Mouse (Mus musculus): ENCODE measurements around the gene Lingo2.

Lingo2 gene

DNA sequence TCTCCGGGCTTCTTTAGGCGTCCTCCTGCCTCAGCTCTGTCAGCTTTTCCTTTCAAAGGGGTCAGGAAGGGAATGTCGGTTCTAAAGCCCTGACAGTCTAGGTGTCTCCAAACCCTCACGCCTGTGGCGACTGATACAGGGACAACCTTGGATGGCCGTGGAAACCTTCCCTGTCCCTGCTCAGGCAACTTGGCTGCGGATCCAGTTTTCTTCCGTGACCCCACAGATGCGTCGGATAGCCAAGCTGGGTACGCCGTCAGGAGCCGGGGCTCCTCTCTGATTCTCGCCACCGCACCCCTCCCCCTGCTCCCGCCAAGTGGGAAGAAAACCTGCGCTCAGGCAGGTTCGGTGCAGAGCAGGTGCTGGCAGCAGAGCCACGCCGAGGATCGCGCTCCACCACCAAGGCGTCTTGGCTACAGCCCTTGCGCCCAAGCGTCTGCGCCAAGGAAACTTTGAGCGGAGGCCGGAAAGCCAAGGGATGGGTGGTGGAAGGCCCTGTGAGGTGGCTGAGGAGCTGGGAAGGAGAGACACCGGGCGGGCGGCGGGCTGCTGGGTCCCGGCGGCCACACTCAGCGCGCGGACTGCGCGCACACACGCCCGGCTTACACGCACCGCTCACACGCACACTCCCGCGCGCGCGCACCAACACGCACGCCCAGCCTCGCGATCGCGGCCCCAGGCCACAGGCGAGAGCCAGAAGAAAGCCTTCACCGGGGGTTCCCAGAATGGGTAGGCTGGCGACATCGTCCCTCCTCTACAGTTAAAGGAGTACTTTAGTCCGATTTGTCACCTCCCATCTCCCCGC is at the start of gene Lingo2:
Lingo2 (minus strand) TSS at position 598 of the 805 bp plus-strand sequence.
- DNase-seq, result peak; percentile 22

DNA sequence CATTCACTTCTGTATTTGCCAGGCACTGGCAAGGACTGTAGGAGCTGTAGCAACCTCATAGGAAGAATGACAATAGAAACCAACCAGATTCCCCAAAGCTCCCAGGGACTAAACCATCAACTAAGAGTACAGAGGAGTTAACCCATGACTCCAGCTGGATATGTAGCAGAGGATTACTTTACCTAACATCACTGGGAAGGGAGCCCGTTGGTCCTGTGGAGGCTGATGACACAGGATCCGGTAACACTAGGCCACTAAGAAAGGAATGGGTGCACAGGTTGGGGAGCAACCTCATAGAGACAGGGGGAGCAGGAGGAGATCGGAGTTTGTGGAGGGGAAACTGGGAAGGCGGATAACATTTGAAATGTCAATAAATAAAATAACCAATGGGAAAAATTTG is 21.8 kb upstream of the Lingo2 start:
- DNase-seq, result no peak

- DNase-seq, result peak; percentile 6
Measured at GRCm38 (mm10) chr4:36952431-36953429, 1.2 kb upstream of the Lingo2 start.

GRCm38 (mm10) chr4:36951955-36952215 is 338 bp upstream of the Lingo2 start:
- no peak for DNase-seq

GRCm38 (mm10) chr4:36950790-36951149 is 777 bp downstream of the Lingo2 start:
- DNase-seq, result peak; percentile 8

GRCm38 (mm10) chr4:36950021-36950751 is 1.4 kb downstream of the Lingo2 start:
- peak; percentile 57 for DNase-seq

DNA sequence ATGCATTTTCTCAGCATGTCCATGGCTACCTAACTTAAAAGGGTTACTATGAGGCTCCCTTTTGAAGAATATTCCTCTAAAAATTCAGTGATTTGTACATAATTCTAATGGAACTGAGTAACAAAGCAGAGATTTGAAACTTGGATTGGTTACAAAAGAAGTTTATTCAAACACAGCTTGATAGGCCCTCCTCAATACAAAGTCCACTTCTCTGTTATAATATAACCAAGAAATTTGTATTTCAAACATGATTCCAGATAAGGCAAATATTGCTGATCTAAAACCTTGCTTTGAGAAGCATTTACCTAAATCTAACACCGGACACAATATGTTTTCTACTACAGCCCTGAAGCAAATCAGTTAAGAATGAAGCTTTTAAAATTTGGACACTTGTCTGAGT is 60.7 kb downstream of the Lingo2 start:
- no peak for DNase-seq

- DNase-seq, result no peak
Measured at GRCm38 (mm10) chr4:36890365-36890764, 61.2 kb downstream of the Lingo2 start.

GRCm38 (mm10) chr4:36874781-36875180 is 76.8 kb downstream of the Lingo2 start:
- peak; percentile 10 for DNase-seq

DNA sequence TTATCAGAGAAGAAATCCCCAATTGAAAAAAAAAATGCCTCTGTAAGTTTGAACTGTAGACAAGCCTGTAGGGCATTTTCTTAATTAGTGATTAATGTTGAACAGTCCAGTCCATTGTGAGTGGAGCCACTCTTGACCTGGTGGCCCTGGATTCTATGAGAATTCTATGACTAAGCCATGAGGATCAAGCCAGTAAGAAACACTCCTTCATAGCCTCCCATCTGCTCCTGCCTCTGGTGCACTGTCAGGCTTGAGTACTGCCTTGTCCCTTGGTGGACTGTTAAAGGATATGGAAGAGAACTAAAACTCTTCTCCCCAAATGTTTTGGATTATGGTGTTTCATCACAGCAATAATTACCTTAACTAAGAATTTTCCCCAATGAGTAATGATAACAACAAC is 126.6 kb downstream of the Lingo2 start:
- DNase-seq, result no peak

- peak; percentile 32 for DNase-seq
Measured at GRCm38 (mm10) chr4:36821914-36822313, 129.6 kb downstream of the Lingo2 start.

DNA sequence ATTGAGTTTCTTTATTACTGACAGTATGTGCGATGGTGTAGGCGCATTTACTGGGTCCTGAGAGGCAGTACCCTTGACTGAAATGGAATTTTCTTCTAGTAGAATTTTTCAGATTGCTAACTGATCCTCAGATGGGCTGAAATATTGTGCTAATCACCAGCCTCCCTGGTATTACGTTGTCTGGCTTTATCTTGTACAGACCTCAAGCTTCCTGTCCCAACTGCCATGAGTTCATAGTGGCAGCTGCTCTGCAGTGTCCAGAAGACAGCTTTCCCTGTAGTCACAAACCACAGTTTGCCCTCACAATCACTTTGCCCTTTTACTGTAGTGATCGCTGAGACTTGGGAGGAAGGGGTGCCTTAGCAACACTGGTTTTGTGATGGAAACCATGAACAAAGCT is 176.5 kb downstream of the Lingo2 start:
- no peak for DNase-seq

DNA sequence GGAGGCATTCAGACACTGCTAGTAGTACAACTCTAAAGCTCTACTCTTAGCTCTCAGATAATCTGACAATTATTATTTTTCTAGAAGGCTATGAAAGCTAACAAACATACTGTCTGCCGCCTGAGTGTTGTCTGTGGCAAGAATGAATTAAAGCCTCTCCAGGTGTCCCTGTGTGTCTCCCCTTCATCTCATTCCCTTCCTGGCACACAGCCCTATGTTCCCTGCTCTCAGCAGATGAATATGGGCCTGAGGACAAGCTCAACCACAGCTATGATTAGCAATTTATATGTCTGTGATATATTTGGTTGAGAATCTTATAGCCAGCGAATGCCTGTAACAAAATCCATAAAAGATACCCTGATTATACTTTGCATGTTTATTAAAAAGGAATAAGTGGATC is 220.9 kb downstream of the Lingo2 start:
- no peak for DNase-seq

DNA sequence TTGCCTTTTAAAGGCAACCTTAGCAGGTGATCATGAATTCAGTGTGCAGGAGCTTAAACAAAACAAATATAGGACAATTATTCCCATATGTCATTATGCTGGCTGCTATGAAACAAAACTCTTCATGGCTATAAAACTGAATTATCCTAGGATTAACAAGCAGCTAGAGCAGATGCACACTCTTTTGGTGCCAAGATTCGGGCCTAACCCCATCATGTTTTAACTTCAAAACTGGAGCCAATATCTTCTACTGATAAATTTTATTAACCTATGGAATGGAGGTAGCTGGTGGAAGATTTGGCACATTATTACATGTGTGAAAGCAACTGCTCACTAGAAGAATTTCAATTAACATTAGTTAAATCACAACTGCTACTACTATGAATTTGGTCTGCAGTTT is 235.1 kb downstream of the Lingo2 start:
- peak; percentile 9 for DNase-seq

DNA sequence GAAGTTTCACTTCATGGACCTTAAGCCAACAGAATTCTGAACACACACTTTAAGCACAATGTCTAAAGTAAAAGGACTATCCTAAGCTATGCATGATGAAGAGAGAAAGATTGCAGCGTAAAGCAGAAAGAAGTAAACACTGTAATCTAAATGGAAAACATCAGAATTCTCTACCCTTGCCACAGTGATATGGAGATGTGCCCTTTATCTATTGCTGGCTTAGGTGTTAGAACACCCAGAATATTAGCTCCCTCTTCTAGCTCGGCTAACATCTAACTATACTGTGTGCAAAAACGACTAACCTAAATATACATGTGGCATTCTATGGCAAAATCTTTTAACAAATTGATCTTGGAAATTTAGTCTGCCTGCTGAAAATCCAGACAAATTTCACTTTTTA is 252.7 kb downstream of the Lingo2 start:
- no peak for DNase-seq

DNA sequence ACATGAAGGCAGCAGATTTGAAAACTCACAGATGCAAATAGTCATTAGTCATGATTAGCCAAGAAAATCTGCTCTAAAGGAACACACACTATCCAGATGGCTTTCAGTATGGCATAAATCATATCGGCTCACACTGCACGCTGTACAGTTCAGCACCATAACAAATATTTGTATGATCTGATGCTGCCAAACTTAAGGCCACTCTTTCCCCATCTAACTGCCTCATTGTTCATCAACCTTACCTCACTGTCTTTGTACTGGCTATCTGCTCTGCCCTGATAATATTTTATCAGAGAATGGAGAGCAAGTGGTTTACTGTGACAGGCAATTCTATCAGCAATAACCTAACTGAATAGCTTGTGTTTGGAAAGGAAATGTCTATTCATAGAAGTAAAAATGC is 254.7 kb downstream of the Lingo2 start:
- DNase-seq, result peak; percentile 45

DNA sequence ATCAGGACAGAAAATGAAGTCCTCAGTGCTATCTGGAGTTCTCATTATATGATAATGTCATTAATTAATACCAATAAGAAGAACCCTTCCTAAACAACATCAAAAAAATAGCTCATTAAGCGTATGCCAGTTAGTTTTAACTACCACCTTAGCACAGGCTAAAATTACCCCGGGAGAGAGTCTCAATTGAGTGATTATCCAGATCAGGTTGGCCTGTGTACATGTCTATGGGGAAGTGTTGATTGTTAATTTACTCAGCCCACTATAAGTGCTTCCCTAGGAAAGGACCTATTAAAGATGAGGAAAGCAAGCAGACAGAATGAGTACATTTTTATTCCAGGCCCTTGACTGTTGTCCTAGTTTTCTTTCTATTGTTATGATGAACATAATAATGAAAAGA is 291.6 kb downstream of the Lingo2 start:
- no peak for DNase-seq

DNA sequence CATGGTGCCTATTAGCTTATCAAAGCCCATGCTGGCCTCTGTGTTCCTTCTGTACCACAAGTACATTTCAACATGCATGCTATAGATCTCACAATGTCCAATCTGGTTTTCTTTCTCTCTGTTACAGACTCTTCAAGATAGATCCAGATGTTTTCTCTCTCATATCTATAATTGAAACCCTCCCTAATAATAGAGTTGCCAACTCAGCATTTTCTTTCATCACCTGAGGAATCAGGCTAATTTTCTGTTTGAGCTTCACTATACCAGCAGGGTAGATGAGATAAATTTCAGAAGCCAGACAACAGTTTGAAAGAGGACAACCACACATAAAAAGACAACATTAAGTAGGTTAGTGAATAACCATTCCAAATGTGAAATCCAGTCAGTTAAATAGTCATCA is 303.8 kb downstream of the Lingo2 start:
- no peak for DNase-seq

DNA sequence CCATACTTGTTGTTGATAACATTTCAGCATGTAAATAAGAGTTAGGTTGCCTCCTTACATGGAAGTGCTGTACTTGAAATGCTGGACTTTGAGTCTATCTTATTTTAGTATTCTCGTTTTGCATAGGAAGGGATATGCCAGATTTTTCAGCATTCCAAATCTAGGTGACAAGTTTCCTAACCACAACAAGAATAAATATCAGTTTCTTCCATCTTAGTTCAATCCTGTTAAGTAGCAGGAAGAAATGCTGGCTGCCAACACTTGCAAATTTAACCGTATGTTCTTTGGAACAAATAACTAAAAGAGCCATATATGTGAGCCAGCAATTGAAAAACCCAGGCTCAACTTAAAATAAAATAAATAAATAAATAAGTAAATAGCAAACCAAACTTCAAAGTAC is 315.9 kb downstream of the Lingo2 start:
- no peak for DNase-seq

DNA sequence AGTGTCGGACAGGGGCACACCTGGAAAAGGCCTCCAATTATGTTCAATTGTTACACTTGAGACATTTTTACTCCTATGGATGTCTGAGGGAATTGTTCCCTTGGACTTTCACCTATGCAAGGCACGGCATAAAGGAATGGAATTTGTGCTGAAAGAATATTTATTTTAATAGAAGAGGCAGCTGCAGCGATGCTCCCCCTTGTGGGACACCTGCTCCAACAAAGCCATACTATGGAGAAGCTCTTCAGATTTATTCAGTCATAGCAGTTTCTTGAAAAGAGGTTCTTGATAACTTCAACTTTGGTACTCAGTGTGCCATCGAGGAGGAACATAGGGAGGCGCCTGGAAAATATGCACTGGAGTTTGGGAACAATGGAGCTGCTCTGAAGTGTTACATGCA is 374.7 kb downstream of the Lingo2 start:
- DNase-seq, result no peak

- DNase-seq, result no peak
Measured at GRCm38 (mm10) chr4:36576256-36576655, 375.3 kb downstream of the Lingo2 start.

DNA sequence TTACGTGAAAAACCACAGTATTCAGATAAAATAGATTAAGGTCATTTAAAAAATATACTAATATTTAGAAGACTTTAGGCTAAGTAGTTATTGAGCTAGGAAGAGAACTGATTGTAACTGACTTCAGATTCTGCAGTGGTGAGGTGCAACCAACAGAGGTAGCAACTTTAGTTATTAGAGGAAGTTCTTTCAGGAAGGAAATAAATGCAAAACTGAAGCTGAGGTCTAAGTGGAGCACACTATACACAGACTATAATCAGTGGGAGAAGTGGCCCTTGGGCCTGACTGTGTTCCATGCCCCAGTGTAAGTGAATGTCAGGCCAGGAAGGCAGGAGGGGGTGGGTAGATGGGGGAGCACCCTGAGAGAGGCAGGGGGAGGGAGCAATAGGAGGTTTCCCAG is 385.0 kb downstream of the Lingo2 start:
- no peak for DNase-seq

DNA sequence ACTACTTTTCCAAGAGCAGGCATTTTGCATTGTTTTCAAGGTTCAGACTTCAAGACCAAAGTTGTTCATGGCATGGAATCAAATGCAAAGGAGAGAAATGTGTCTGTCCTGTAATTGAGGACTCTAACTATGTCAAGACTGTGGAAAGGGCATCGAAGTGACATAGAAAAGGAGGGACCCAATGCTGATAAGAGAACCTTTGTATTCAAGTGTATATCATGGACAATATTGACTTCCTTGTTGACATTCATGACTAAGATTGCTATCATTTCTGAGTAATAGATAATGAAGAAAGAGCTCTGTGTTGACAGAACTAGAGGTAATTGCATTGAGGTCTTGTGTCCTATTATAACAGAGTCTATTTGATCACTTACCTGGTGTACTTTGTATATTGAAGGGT is 390.6 kb downstream of the Lingo2 start:
- no peak for DNase-seq
